ENCODE assay signal across 25 mouse cellular contexts in genomic region chr8:127271186-127271585, GRCm38 (mm10).
"Had no signal": no experiment of that assay in that cellular context is flagged by ENCODE, and none has a peak within 500 bp of the region (broad histone marks: within the 10 kb centered on the region; RNA-seq: fewer than 3 reads in every experiment).

No protein-coding gene starts in this region.

- DNase-seq: forebrain, postnatal 0 days; gastrocnemius, postnatal 14 days; gastrocnemius, postnatal 36 days; heart, adult 18-20 months; heart, postnatal 14 days; heart, postnatal 36 days; kidney, adult 18-20 months; kidney, postnatal 10 days; layer of hippocampus, adult 9-11 months; layer of hippocampus, postnatal 36 days; left cerebral cortex, postnatal 4 days; liver, embryonic 13.5 days; lung, adult 18-20 months had no signal

- H3K9me3 ChIP-seq: forebrain, embryonic 15.5 days; heart, embryonic 10.5 days; heart, embryonic 13.5 days; heart, embryonic 15.5 days; hindbrain, embryonic 13.5 days; hindbrain, embryonic 15.5 days; limb, embryonic 13.5 days; limb, embryonic 15.5 days; liver, embryonic 13.5 days; liver, embryonic 15.5 days had no signal

- H3K9ac ChIP-seq: forebrain, embryonic 15.5 days; forebrain, postnatal 0 days; heart, embryonic 13.5 days; heart, embryonic 15.5 days; hindbrain, embryonic 13.5 days; hindbrain, embryonic 15.5 days; limb, embryonic 13.5 days; limb, embryonic 15.5 days; liver, embryonic 13.5 days; liver, embryonic 15.5 days had no signal

- H3K4me1 ChIP-seq: heart, embryonic 15.5 days had no signal

- H3K4me2 ChIP-seq: forebrain, embryonic 15.5 days; heart, embryonic 13.5 days; heart, embryonic 15.5 days; hindbrain, embryonic 13.5 days; hindbrain, embryonic 15.5 days; limb, embryonic 13.5 days; limb, embryonic 15.5 days; liver, embryonic 11.5 days; liver, embryonic 13.5 days; liver, embryonic 15.5 days had no signal

- H3K27me3 ChIP-seq: forebrain, embryonic 15.5 days; heart, embryonic 13.5 days; heart, embryonic 15.5 days; hindbrain, embryonic 13.5 days; hindbrain, embryonic 15.5 days; limb, embryonic 13.5 days; limb, embryonic 15.5 days; liver, embryonic 13.5 days; liver, embryonic 15.5 days had no signal

- H3K4me3 ChIP-seq: forebrain, embryonic 15.5 days; heart, embryonic 10.5 days; heart, embryonic 13.5 days; heart, embryonic 15.5 days; hindbrain, embryonic 13.5 days; hindbrain, embryonic 15.5 days; limb, embryonic 13.5 days; limb, embryonic 15.5 days; liver, embryonic 13.5 days; liver, embryonic 15.5 days had no signal

- H3K36me3 ChIP-seq: forebrain, embryonic 15.5 days; heart, embryonic 10.5 days; heart, embryonic 13.5 days; heart, embryonic 15.5 days; hindbrain, embryonic 13.5 days; hindbrain, embryonic 15.5 days; limb, embryonic 13.5 days; limb, embryonic 15.5 days; liver, embryonic 13.5 days; liver, embryonic 15.5 days had no signal

- ATAC-seq: forebrain, embryonic 15.5 days; forebrain, postnatal 0 days; hindbrain, postnatal 0 days; intestine, embryonic 16.5 days had no signal

- H3K27ac ChIP-seq: forebrain, embryonic 15.5 days; heart, embryonic 10.5 days; heart, embryonic 13.5 days; heart, embryonic 15.5 days; hindbrain, embryonic 13.5 days; hindbrain, embryonic 15.5 days; hindbrain, postnatal 0 days; limb, embryonic 13.5 days; limb, embryonic 15.5 days; liver, embryonic 13.5 days; liver, embryonic 15.5 days had no signal
